Mouse (Mus musculus): ENCODE measurements around the gene Tarbp1. TPM values are rescaled to one million over a fixed set of nuclear protein-coding genes. Genes with fewer than 3 reads are reported as not detected.

The Tarbp1 gene
- polyA plus RNA-seq, 1 experiment from 2014 or later, result 1.4 TPM

DNA sequence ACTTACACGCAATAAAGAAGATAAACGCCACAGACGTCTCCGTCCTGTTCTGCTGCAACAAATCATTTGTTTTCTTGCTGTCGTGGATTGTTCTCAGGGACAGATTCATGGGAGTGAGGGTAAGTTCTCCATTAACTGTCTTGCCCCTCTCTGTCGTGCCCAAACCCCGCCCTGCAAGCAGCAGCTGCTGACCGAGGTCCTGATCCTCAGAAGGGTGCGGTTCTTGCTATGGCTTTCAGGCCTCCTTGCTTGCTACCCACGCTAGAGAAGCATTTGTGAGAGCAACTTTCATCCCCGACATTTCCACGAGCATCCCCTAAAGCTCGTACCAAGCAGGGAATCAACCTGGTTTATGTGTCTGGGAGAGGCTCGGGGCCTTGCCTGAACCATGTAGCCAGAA lies 92.6 kb downstream of the Tarbp1 start:
- no peak overlapping the region for H3K4me3 ChIP-seq
- no peaks in the 10 kb centered on the region for H3K36me3 ChIP-seq (ENCODE audit: poor library complexity, severe bottlenecking)
- no peaks in the 10 kb centered on the region for H3K4me1 ChIP-seq
- H3K9me3 ChIP-seq (replicated peaks), result no peaks in the 10 kb centered on the region
- WGBS, result 43% methylated on average over 14 of the region's 14 CpGs
- no peak for ATAC-seq
- H3K9ac ChIP-seq, result no peak overlapping the region
- H3K27ac ChIP-seq, result no peak overlapping the region
- H3K4me2 ChIP-seq, result no peak overlapping the region
- H3K27me3 ChIP-seq, result 0 out of 2 replicates have a peak, but pooled peaks cover 3% of the 10 kb centered on the region

DNA sequence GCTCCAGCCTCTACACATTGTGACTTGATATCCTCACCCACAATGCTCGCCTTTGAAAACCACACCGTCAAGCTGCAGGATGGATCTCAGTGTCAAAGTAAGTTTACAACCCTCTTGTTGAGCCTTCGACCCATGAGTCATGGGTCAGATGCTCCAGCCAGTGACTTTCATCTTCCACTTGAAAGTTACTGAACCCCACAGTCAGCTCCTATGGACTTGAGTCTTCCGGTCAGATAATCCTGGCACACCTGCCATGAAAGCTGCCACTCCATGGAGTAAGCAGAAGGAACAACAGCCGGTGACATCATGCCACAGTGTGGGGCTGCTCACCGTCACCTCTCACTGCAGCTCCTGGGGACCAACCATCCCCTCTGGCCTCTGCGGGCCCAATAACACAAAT lies 93.6 kb downstream of the Tarbp1 start:
- no peaks in the 10 kb centered on the region for H3K9me3 ChIP-seq (replicated peaks)
- no peaks in the 10 kb centered on the region for H3K36me3 ChIP-seq (ENCODE audit: poor library complexity, severe bottlenecking)
- no peak overlapping the region for H3K4me3 ChIP-seq
- no peak for ATAC-seq
- H3K4me1 ChIP-seq, result no peaks in the 10 kb centered on the region
- H3K27me3 ChIP-seq, result 0 out of 2 replicates have a peak, but pooled peaks cover 3% of the 10 kb centered on the region
- no peak overlapping the region for H3K27ac ChIP-seq
- no peak overlapping the region for H3K4me2 ChIP-seq
- no peak overlapping the region for H3K9ac ChIP-seq
- 85% methylated on average over 7 of the region's 7 CpGs for WGBS

DNA sequence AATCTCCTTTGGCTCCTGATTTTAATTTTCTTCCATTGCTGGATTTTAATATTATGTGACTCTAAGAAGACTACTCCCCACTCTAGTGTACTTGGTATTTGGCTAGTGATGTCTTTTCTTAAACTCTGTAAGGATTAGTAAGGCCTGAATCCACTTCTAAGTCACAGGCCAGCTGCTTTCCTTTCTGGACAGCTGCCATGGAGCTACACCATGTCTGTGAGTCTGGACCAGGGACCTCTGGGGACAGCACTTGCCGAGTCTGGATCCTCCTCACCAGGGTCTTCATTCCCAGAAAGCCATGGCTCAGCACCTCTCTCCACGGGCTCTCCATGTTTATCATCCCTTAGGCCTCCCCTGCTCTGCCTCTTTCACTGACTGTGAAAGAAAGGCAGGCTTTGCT lies 94.7 kb downstream of the Tarbp1 start:
- H3K36me3 ChIP-seq (ENCODE audit: poor library complexity, severe bottlenecking), result no peaks in the 10 kb centered on the region
- 62% methylated on average over 2 of the region's 2 CpGs for WGBS
- no peak for ATAC-seq

DNA sequence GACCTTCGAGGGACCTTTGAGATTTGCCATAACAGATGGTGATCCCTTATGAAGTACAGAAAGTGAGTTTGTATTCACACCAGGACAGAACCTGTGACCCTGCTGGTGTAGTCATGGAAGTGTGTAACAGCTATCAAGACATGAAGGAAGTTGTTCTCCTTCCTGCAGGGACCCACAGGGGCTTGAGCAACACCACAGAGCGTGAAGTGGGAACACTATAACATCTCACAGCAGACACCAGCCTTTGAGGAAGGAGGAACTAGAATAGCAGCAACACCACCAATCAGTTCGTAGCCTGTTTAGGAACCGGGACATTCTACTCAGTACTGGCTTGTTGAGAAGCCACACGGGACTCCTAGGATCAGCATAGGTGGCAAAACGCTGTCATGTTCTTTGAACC lies 95.3 kb downstream of the Tarbp1 start:
- no peak overlapping the region for H3K27ac ChIP-seq
- 90% methylated on average over 6 of the region's 6 CpGs for WGBS
- no peak for ATAC-seq

More for the DNA sequence above, 94.7 kb downstream of the Tarbp1 start:
- Histone ChIP-seq H3K9ac (no peak overlapping the region), H3K27me3 (0 out of 2 replicates have a peak, but pooled peaks cover 3% of the 10 kb centered on the region), H3K4me1 (no peaks in the 10 kb centered on the region), H3K4me2 (no peak overlapping the region), H3K4me3 (no peak overlapping the region), H3K9me3 (replicated peaks) (no peaks in the 10 kb centered on the region), H3K27ac (no peak overlapping the region)

More for the DNA sequence above, 95.3 kb downstream of the Tarbp1 start:
- no peak overlapping the region for H3K4me2 ChIP-seq
- H3K27me3 ChIP-seq, result 0 out of 2 replicates have a peak, but pooled peaks cover 3% of the 10 kb centered on the region
- H3K4me3 ChIP-seq, result no peak overlapping the region
- no peaks in the 10 kb centered on the region for H3K9me3 ChIP-seq (replicated peaks)
- no peaks in the 10 kb centered on the region for H3K36me3 ChIP-seq (ENCODE audit: poor library complexity, severe bottlenecking)
- no peaks in the 10 kb centered on the region for H3K4me1 ChIP-seq
- H3K9ac ChIP-seq, result no peak overlapping the region

Other genes starting within 250 kb of the Tarbp1 start
- 0.18 and 0.26 TPM in 2 replicates for gene Slc35f3, start 176.5 kb downstream of the Tarbp1 start, polyA plus RNA-seq (2015; fragmentation: Nextera tagmentation; extraction: Ambion mirVana)
- 46.2 and 51.9 TPM in 2 replicates for gene Coa6, start 52.5 kb downstream of the Tarbp1 start, polyA plus RNA-seq (2015; fragmentation: Nextera tagmentation; extraction: Ambion mirVana)
- gene Irf2bp2, start 118.9 kb upstream of the Tarbp1 start, polyA plus RNA-seq (2015; fragmentation: Nextera tagmentation; extraction: Ambion mirVana), result 8.1 and 8.3 TPM in 2 replicates